Mouse (Mus musculus): ENCODE results near the gene Usp5.
"Not testable (repeated sequence)": the region's sequence is repeated elsewhere in the genome, so short reads cannot be mapped to it uniquely, and the experiment has no call there.

The Usp5 gene

GRCm38 (mm10) chr6:124811701-124812560 is 17.4 kb downstream of the Usp5 start:
- no peak for DNase-seq (ENCODE audit: low spot score)

GRCm38 (mm10) chr6:124811403-124811665 is 17.9 kb downstream of the Usp5 start:
- DNase-seq (ENCODE audit: low spot score): no peak

GRCm38 (mm10) chr6:124810566-124811402 is 18.5 kb downstream of the Usp5 start:
- DNase-seq (ENCODE audit: low spot score): not testable (repeated sequence)

GRCm38 (mm10) chr6:124809775-124810538 is 19.3 kb downstream of the Usp5 start:
- DNase-seq (ENCODE audit: low spot score): no peak

GRCm38 (mm10) chr6:124809052-124809774 is 20.1 kb downstream of the Usp5 start:
- peak; percentile 68 for DNase-seq (ENCODE audit: low spot score)

GRCm38 (mm10) chr6:124808358-124809012 is 20.8 kb downstream of the Usp5 start, which contains the start of gene Spsb2:
Gene Spsb2, plus strand, starts transcription at chr6:124808661.
- DNase-seq (ENCODE audit: low spot score): peak; percentile 62

- no peak for DNase-seq (ENCODE audit: low spot score)
Observed at GRCm38 (mm10) chr6:124807986-124808357, 21.3 kb downstream of the Usp5 start.

GRCm38 (mm10) chr6:124807366-124807765 is 21.9 kb downstream of the Usp5 start:
- no peak for DNase-seq (ENCODE audit: low spot score)

GRCm38 (mm10) chr6:124806446-124807140 is 22.7 kb downstream of the Usp5 start:
- no peak for DNase-seq (ENCODE audit: low spot score)

GRCm38 (mm10) chr6:124805341-124806321 is 23.7 kb downstream of the Usp5 start:
- DNase-seq (ENCODE audit: low spot score): peak; percentile 87

- DNase-seq (ENCODE audit: low spot score): no peak
Observed at GRCm38 (mm10) chr6:124804341-124804740, 24.9 kb downstream of the Usp5 start.

- not testable (repeated sequence) for DNase-seq (ENCODE audit: low spot score)
Observed at GRCm38 (mm10) chr6:124803691-124804090, 25.6 kb downstream of the Usp5 start.

GRCm38 (mm10) chr6:124803061-124803460 is 26.2 kb downstream of the Usp5 start:
- DNase-seq (ENCODE audit: low spot score): no peak

- DNase-seq (ENCODE audit: low spot score): not testable (repeated sequence)
Observed at GRCm38 (mm10) chr6:124802400-124802799, 26.9 kb downstream of the Usp5 start.

GRCm38 (mm10) chr6:124796200-124796599 is 33.1 kb downstream of the Usp5 start:
- no peak for DNase-seq (ENCODE audit: low spot score)

- no peak for DNase-seq (ENCODE audit: low spot score)
Observed at GRCm38 (mm10) chr6:124795781-124796180, 33.5 kb downstream of the Usp5 start.

- no peak for DNase-seq (ENCODE audit: low spot score)
Observed at GRCm38 (mm10) chr6:124791911-124792310, 37.4 kb downstream of the Usp5 start.

GRCm38 (mm10) chr6:124790121-124790520 is 39.2 kb downstream of the Usp5 start:
- DNase-seq (ENCODE audit: low spot score): no peak

- no peak for DNase-seq (ENCODE audit: low spot score)
Observed at GRCm38 (mm10) chr6:124789519-124789918, 39.8 kb downstream of the Usp5 start.
